Mouse (Mus musculus): Measurements from ENCODE around the gene Scrn2. TPM values are rescaled to one million over a fixed set of nuclear protein-coding genes. Genes with fewer than 3 reads are reported as not detected.
A peak's percentile ranks its signal among the peaks of the same experiment; 100 is the strongest.

Scrn2 gene
- polyA plus RNA-seq (2016; fragmentation: Nextera tagmentation; extraction: Ambion mirVana) = 44.1 and 44.6 TPM in 2 replicates

DNA sequence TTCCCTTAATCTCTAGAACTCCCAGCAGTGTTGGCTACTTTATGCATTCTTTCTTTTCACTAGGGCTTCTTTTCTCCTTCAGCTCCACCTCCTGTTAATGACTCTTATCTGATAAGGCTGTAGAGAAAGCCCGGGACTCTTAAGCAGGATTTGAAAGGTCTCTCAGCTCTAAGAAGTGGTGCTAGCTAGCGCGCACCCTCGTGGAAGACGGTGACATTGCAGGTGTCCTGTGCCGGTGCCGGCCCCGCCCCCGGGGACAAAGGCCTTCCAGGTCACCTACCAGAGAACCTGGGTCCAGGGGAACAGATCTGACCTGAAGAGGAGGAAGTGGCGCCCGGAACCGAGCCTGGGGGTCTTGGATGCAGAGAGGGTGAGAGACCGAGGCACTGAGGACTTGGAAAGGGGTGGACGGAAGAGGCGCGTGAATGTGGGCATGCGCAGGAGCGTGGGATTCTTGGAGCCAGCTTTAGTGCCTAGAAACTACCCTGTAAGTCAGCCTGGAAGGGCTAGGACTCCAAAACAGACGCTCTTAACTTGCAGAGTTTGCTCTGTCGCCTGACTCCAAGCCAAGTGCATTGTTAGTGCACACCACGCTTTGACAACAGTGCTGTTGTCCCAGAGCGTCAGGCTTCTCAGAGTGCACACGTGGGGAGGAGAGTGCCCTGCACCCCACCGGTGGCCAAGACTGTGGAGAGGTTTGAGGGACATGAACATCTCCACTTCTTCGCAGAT is at the start of gene Scrn2:
Scrn2 (plus strand) TSS at position 253 of the 732 bp plus-strand sequence.
- Histone ChIP-seq H3K27ac (peak within 1 kb of the TSS; percentile 96), H3K4me1 (peaks cover 43% of the 10 kb centered on the region), H3K36me3 (replicated peaks) (peaks cover 26% of the 10 kb centered on the region), H3K4me3 (peak within 1 kb of the TSS; percentile 76), H3K9me3 (no peaks in the 10 kb centered on the region), H3K27me3 (ENCODE audit: poor library complexity, severe bottlenecking) (peaks cover 10% of the 10 kb centered on the region)
- peak; percentile 91 for DNase-seq (ENCODE audit: extremely low spot score, low spot score)
- 3% methylated on average over 25 of the region's 25 CpGs for WGBS

GRCm38 (mm10) chr11:96980021-96980420 is 49.7 kb upstream of the Scrn2 start:
- H3K4me1 ChIP-seq = peaks cover 49% of the 10 kb centered on the region
- H3K27ac ChIP-seq = no peak overlapping the region
- no peaks in the 10 kb centered on the region for H3K9me3 ChIP-seq
- no peak overlapping the region for H3K4me3 ChIP-seq
- H3K36me3 ChIP-seq (replicated peaks) = peaks cover 8% of the 10 kb centered on the region
- no peak for DNase-seq (ENCODE audit: extremely low spot score, low spot score)
- WGBS = 81% methylated on average over 5 of the region's 5 CpGs
- peaks cover 33% of the 10 kb centered on the region for H3K27me3 ChIP-seq (ENCODE audit: poor library complexity, severe bottlenecking)

GRCm38 (mm10) chr11:96981461-96981860 is 48.3 kb upstream of the Scrn2 start:
- DNase-seq (ENCODE audit: extremely low spot score, low spot score) = no peak
- no peaks in the 10 kb centered on the region for H3K9me3 ChIP-seq
- 77% methylated on average over 15 of the region's 15 CpGs for WGBS
- H3K27me3 ChIP-seq (ENCODE audit: poor library complexity, severe bottlenecking) = peaks cover 47% of the 10 kb centered on the region
- H3K4me1 ChIP-seq = peaks cover 45% of the 10 kb centered on the region
- no peaks in the 10 kb centered on the region for H3K36me3 ChIP-seq (replicated peaks)
- no peak overlapping the region for H3K27ac ChIP-seq
- no peak overlapping the region for H3K4me3 ChIP-seq

GRCm38 (mm10) chr11:96982355-96982754 is 47.4 kb upstream of the Scrn2 start:
- H3K36me3 ChIP-seq (replicated peaks) = no peaks in the 10 kb centered on the region
- peaks cover 46% of the 10 kb centered on the region for H3K4me1 ChIP-seq
- peaks cover 56% of the 10 kb centered on the region for H3K27me3 ChIP-seq (ENCODE audit: poor library complexity, severe bottlenecking)
- peak overlapping the region; percentile 13 for H3K4me3 ChIP-seq
- H3K27ac ChIP-seq = peak overlapping the region; percentile 8
- peak; percentile 82 for DNase-seq (ENCODE audit: extremely low spot score, low spot score)
- no peaks in the 10 kb centered on the region for H3K9me3 ChIP-seq
- 3% methylated on average over 7 of the region's 7 CpGs for WGBS

- H3K27me3 ChIP-seq (ENCODE audit: poor library complexity, severe bottlenecking) = peaks cover 61% of the 10 kb centered on the region
- no peaks in the 10 kb centered on the region for H3K36me3 ChIP-seq (replicated peaks)
- H3K4me3 ChIP-seq = peak within 1 kb of the TSS; percentile 13
- no peaks in the 10 kb centered on the region for H3K9me3 ChIP-seq
- H3K27ac ChIP-seq = peak within 1 kb of the TSS; percentile 8
- WGBS = 80% methylated on average over 7 of the region's 7 CpGs
- DNase-seq (ENCODE audit: extremely low spot score, low spot score) = no peak
- peaks cover 51% of the 10 kb centered on the region for H3K4me1 ChIP-seq
Measured at GRCm38 (mm10) chr11:96982859-96983258, 46.9 kb upstream of the Scrn2 start, which contains the start of gene Sp2. Sp2 (minus strand) TSS chr11:96982959.

- Histone ChIP-seq H3K27me3 (ENCODE audit: poor library complexity, severe bottlenecking) (peaks cover 82% of the 10 kb centered on the region), H3K4me3 (no peak overlapping the region), H3K27ac (no peak overlapping the region; the same call in 1 of the 2 replicates), H3K9me3 (no peaks in the 10 kb centered on the region), H3K4me1 (peaks cover 47% of the 10 kb centered on the region), H3K36me3 (replicated peaks) (no peaks in the 10 kb centered on the region)
- WGBS = 22% methylated on average over 4 of the region's 4 CpGs
- no peak for DNase-seq (ENCODE audit: extremely low spot score, low spot score)
Measured at GRCm38 (mm10) chr11:96984903-96985302, 44.8 kb upstream of the Scrn2 start.

GRCm38 (mm10) chr11:96986463-96986862 is 43.3 kb upstream of the Scrn2 start:
- peaks cover 85% of the 10 kb centered on the region for H3K27me3 ChIP-seq (ENCODE audit: poor library complexity, severe bottlenecking)
- H3K9me3 ChIP-seq = no peaks in the 10 kb centered on the region
- peaks cover 46% of the 10 kb centered on the region for H3K4me1 ChIP-seq
- H3K36me3 ChIP-seq (replicated peaks) = no peaks in the 10 kb centered on the region
- H3K4me3 ChIP-seq = no peak overlapping the region
- no peak overlapping the region for H3K27ac ChIP-seq
- WGBS = 63% methylated on average over 3 of the region's 3 CpGs
- DNase-seq (ENCODE audit: extremely low spot score, low spot score) = no peak

DNA sequence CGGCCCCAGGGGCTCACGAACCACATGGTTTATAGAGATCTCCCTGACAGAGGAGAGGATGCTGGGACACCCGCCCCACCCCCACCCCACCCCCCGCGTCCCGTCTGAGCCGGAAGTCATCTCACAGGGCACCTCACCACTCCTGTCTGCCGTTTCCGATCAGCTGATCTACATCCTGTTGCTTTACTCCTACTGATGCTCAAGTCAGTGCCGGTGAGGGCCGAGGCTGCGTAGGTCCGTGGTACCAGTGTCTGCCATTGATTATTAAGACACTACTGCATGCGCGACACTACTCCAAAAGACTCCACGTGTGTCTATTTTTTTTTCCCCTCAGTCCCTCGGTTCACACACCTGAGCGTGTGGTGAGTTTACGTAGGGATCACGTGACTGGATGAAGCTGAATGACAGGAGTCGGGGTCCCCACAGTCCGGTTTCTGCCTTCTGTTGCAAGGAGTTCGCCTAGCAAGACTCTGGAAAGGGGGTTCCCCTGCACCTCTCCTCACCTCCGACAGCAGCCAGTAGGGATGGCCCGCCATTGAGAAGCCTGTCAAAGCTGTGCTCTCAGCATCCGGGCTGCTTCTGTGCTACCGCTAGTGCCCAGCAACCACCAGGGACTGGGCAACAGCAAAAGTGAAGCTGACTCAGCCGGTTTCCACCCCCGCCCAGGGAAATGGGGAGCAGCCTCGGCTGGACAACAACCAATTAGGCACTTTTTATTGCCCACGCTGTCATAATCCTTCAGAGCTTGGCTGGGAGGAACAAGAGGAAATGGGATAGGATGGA is 41.7 kb upstream of the Scrn2 start:
- WGBS = 6% methylated on average over 31 of the region's 31 CpGs
- peak overlapping the region; percentile 51; the same call in 1 of the 2 replicates for H3K27ac ChIP-seq

DNA sequence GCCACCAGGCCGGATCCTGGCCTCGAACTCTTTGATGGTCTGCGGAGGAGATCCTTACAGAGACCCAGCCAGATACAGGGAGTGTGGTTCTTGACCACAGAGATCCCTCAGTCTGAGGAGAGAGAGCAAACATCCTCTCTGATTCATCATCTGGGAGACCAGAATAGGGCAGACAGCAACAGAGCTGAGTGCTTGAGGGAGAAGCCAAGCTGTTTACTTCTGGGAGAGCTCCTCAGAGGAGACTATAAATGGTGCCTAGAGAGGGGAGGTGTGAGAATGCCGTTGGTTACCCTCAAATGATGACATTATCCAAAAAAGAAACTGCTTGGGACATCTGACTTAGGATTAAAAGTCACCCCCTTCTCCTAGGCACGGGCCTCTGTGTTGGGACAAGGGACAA is 38.2 kb upstream of the Scrn2 start:
- WGBS = 87% methylated on average over 5 of the region's 5 CpGs
- peaks cover 66% of the 10 kb centered on the region for H3K4me1 ChIP-seq
- no peak overlapping the region for H3K27ac ChIP-seq
- DNase-seq (ENCODE audit: extremely low spot score, low spot score) = no peak
- H3K4me3 ChIP-seq = no peak overlapping the region
- no peaks in the 10 kb centered on the region for H3K9me3 ChIP-seq
- H3K27me3 ChIP-seq (ENCODE audit: poor library complexity, severe bottlenecking) = peaks cover 87% of the 10 kb centered on the region
- no peaks in the 10 kb centered on the region for H3K36me3 ChIP-seq (replicated peaks)

More for the DNA sequence above, 41.7 kb upstream of the Scrn2 start:
- peaks cover 48% of the 10 kb centered on the region for H3K4me1 ChIP-seq
- no peak for DNase-seq (ENCODE audit: extremely low spot score, low spot score)
- H3K9me3 ChIP-seq = no peaks in the 10 kb centered on the region
- H3K36me3 ChIP-seq (replicated peaks) = no peaks in the 10 kb centered on the region
- H3K27me3 ChIP-seq (ENCODE audit: poor library complexity, severe bottlenecking) = peaks cover 89% of the 10 kb centered on the region
- H3K4me3 ChIP-seq = peak overlapping the region; percentile 46

DNA sequence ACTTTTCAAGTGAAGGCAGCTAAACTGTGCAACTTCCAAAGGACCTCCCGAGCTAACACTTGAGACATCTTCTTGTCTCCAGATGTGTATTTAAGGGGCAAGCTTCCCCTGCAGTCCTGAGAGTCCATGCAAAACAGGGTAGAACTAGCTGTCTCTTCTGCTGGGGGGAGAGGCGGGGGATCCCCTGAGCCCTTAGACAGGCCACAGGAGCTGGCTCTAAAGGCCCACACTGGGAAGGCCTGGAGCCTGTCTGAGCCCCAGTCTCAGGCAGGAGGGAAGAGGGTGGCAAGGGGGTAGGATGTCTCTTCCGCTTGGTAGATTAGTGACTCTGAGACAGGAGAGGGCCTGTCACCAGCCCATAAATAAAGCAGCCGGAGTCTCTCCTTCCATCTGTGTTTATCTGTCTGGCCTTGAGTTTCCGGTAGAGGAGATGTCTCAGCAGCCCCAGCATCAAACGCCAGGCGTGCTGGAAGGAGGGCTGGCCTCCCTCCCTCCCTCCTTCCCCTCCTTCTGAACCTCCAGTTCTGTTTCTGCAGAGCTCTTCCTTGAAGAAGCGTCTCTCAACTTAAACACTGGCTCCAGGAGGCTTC is 36.9 kb upstream of the Scrn2 start:
- no peak for DNase-seq (ENCODE audit: extremely low spot score, low spot score)
- 58% methylated on average over 8 of the region's 8 CpGs for WGBS
- H3K9me3 ChIP-seq = no peaks in the 10 kb centered on the region
- peak overlapping the region; percentile 8; the same call in 1 of the 2 replicates for H3K27ac ChIP-seq
- peaks cover 68% of the 10 kb centered on the region for H3K4me1 ChIP-seq
- H3K27me3 ChIP-seq (ENCODE audit: poor library complexity, severe bottlenecking) = peaks cover 87% of the 10 kb centered on the region
- no peak overlapping the region for H3K4me3 ChIP-seq
- no peaks in the 10 kb centered on the region for H3K36me3 ChIP-seq (replicated peaks)

DNA sequence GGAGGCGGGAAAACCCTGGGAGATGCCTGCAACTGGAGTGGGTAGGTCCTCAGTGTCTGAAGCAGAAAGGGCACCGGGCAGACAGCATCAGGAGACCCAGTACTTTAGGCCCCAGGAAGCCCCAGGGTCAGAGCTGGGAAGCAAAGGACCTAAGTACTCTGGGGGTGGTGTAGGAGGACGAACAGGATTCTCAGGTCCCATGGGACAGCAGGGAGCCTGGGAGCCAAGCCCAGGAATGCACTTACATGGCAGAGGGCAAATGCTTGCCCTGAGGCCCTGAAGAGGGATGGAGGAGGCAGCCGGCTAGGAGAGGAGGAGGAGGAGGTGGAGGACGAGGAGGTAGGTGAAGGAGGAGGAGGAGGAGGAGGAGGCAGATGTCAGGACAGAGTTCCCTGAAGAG is 34.7 kb upstream of the Scrn2 start:
- Histone ChIP-seq H3K9me3 (no peaks in the 10 kb centered on the region), H3K36me3 (replicated peaks) (no peaks in the 10 kb centered on the region), H3K27ac (0 out of 2 replicates have a peak overlapping the region, but pooled peaks have one; percentile 42), H3K4me1 (peaks cover 67% of the 10 kb centered on the region), H3K27me3 (ENCODE audit: poor library complexity, severe bottlenecking) (peaks cover 87% of the 10 kb centered on the region), H3K4me3 (0 out of 2 replicates have a peak overlapping the region, but pooled peaks have one; percentile 1)
- DNase-seq (ENCODE audit: extremely low spot score, low spot score) = no peak
- WGBS = 15% methylated on average over 5 of the region's 5 CpGs

GRCm38 (mm10) chr11:96995836-96996772 is 33.6 kb upstream of the Scrn2 start:
- H3K9me3 ChIP-seq = no peaks in the 10 kb centered on the region
- H3K27me3 ChIP-seq (ENCODE audit: poor library complexity, severe bottlenecking) = peaks cover 97% of the 10 kb centered on the region
- no peak for DNase-seq (ENCODE audit: extremely low spot score, low spot score)
- peaks cover 75% of the 10 kb centered on the region for H3K4me1 ChIP-seq
- H3K36me3 ChIP-seq (replicated peaks) = no peaks in the 10 kb centered on the region
- no peak overlapping the region for H3K4me3 ChIP-seq
- WGBS = 73% methylated on average over 15 of the region's 15 CpGs
- peak overlapping the region; percentile 87; the same call in 1 of the 2 replicates for H3K27ac ChIP-seq
